Mouse (Mus musculus) forebrain, embryonic 13.5 days (tissue): ENCODE measurements at regions not wholly inside any gene's neighbourhood (a gene's known extent, or its start where the extent isn't known, plus 50 kb on each side); places are given as distances from the start of the nearest gene placed in this dataset.

Experiments
- ATAC-seq: fragments of 200-750 bp; cut with Nextera tagmentation; 2 replicates; pipeline ENCODE4 v1.8.0; 2017
- H3K27ac ChIP-seq: fragments of 300-500 bp; sonication (generic); 2 replicates; pipeline ENCODE4 v1.5.1; 2015; ENCODE audit warnings: inconsistent platforms, mild to moderate bottlenecking, moderate library complexity
- H3K27me3 ChIP-seq: fragments of 300-500 bp; sonication (generic); 2 replicates; pipeline ENCODE4 v1.6.1; 2015; ENCODE audit warnings: mild to moderate bottlenecking, inconsistent platforms
- H3K36me3 ChIP-seq: fragments of 300-500 bp; sonication (generic); 2 replicates; pipeline ENCODE4 v1.6.1; 2015; ENCODE audit warnings: mild to moderate bottlenecking, inconsistent platforms; ENCODE audit not compliant: poor library complexity, severe bottlenecking
- H3K4me1 ChIP-seq: fragments of 300-500 bp; sonication (generic); 2 replicates; pipeline ENCODE4 v1.6.1; 2015; ENCODE audit warnings: inconsistent platforms
- H3K4me2 ChIP-seq: fragments of 300-500 bp; sonication (generic); 2 replicates; pipeline ENCODE4 v1.6.1; 2015; ENCODE audit warnings: inconsistent platforms, mild to moderate bottlenecking, moderate library complexity
- H3K4me3 ChIP-seq: fragments of 300-500 bp; sonication (generic); 2 replicates; pipeline ENCODE4 v1.5.1; 2015; ENCODE audit warnings: mild to moderate bottlenecking, inconsistent platforms
- H3K9ac ChIP-seq: fragments of 300-500 bp; sonication (generic); 2 replicates; pipeline ENCODE4 v1.6.1; 2015; ENCODE audit warnings: mild to moderate bottlenecking, inconsistent platforms
- H3K9me3 ChIP-seq: fragments of 300-500 bp; sonication (generic); replicated peaks from 2 replicates; pipeline ENCODE4 v1.6.1; 2016; ENCODE audit warnings: inconsistent platforms
- WGBS: fragments of 180-500 bp; shearing (Covaris S2); methylation state at CpG from one replicate; pipeline ENCODE4 v1.1.7; 2015; 5-methylcytosine and 5-hydroxymethylcytosine counted together

GRCm38 (mm10) chr8:17687084-17687483, 1291.0 kb downstream of the Defb40 start:
- H3K9me3 ChIP-seq = no peaks in the 10 kb centered on the region
- H3K36me3 ChIP-seq = no peaks in the 10 kb centered on the region
- no peak overlapping the region for H3K4me3 ChIP-seq
- H3K4me2 ChIP-seq = no peak overlapping the region
- H3K27ac ChIP-seq = no peak overlapping the region
- no peak overlapping the region for H3K9ac ChIP-seq
- no peaks in the 10 kb centered on the region for H3K4me1 ChIP-seq
- no peak for ATAC-seq
- H3K27me3 ChIP-seq = no peaks in the 10 kb centered on the region
- WGBS = 89% methylated on average over 3 of the region's 3 CpGs

GRCm38 (mm10) chr8:17664371-17665141, 1313.5 kb downstream of the Defb40 start:
- Histone ChIP-seq H3K4me1 (peaks cover 12% of the 10 kb centered on the region), H3K36me3 (no peaks in the 10 kb centered on the region), H3K27me3 (no peaks in the 10 kb centered on the region), H3K4me2 (no peak overlapping the region), H3K27ac (peak overlapping the region; percentile 67), H3K4me3 (no peak overlapping the region), H3K9ac (no peak overlapping the region), H3K9me3 (no peaks in the 10 kb centered on the region)
- ATAC-seq = peak; percentile 95
- WGBS = 50% methylated on average over 6 of the region's 6 CpGs

GRCm38 (mm10) chr8:17659753-17660361, 1318.2 kb downstream of the Defb40 start:
- H3K4me1 ChIP-seq = peaks cover 9% of the 10 kb centered on the region
- no peaks in the 10 kb centered on the region for H3K9me3 ChIP-seq
- no peak overlapping the region for H3K4me2 ChIP-seq
- H3K27ac ChIP-seq = no peak overlapping the region
- no peaks in the 10 kb centered on the region for H3K27me3 ChIP-seq
- no peaks in the 10 kb centered on the region for H3K36me3 ChIP-seq
- H3K9ac ChIP-seq = no peak overlapping the region
- no peak overlapping the region for H3K4me3 ChIP-seq
- WGBS = 87% methylated on average over 6 of the region's 6 CpGs
- no peak for ATAC-seq

GRCm38 (mm10) chr8:17653786-17654185, 1324.3 kb downstream of the Defb40 start:
- Histone ChIP-seq H3K4me2 (no peak overlapping the region), H3K4me1 (no peaks in the 10 kb centered on the region), H3K4me3 (no peak overlapping the region), H3K27me3 (no peaks in the 10 kb centered on the region), H3K36me3 (no peaks in the 10 kb centered on the region), H3K9ac (no peak overlapping the region), H3K9me3 (no peaks in the 10 kb centered on the region), H3K27ac (no peak overlapping the region)
- WGBS = 5% methylated on average over 2 of the region's 2 CpGs
- no peak for ATAC-seq

- Histone ChIP-seq H3K9ac (no peak overlapping the region), H3K36me3 (no peaks in the 10 kb centered on the region), H3K27ac (no peak overlapping the region), H3K4me2 (no peak overlapping the region), H3K27me3 (no peaks in the 10 kb centered on the region), H3K4me3 (no peak overlapping the region), H3K9me3 (no peaks in the 10 kb centered on the region), H3K4me1 (no peaks in the 10 kb centered on the region)
- ATAC-seq = peak; percentile 77; the same call in 1 of the 2 replicates
Observed at GRCm38 (mm10) chr8:17647559-17647958, 1330.5 kb downstream of the Defb40 start.

GRCm38 (mm10) chr8:17621109-17621508, 1356.9 kb downstream of the Defb40 start:
- Histone ChIP-seq H3K4me1 (peaks cover 4% of the 10 kb centered on the region; the same call in 1 of the 2 replicates), H3K4me2 (no peak overlapping the region), H3K27ac (no peak overlapping the region), H3K4me3 (no peak overlapping the region), H3K36me3 (no peaks in the 10 kb centered on the region), H3K9me3 (no peaks in the 10 kb centered on the region), H3K9ac (no peak overlapping the region), H3K27me3 (no peaks in the 10 kb centered on the region)
- WGBS = 49% methylated on average over 1 of the region's 1 CpGs
- peak; percentile 14; the same call in 1 of the 2 replicates for ATAC-seq

- Histone ChIP-seq H3K4me2 (no peak overlapping the region), H3K27ac (no peak overlapping the region), H3K36me3 (no peaks in the 10 kb centered on the region), H3K9ac (no peak overlapping the region), H3K27me3 (no peaks in the 10 kb centered on the region), H3K4me3 (no peak overlapping the region), H3K4me1 (peaks cover 4% of the 10 kb centered on the region; the same call in 1 of the 2 replicates), H3K9me3 (no peaks in the 10 kb centered on the region)
- peak; percentile 54; the same call in 1 of the 2 replicates for ATAC-seq
Observed at GRCm38 (mm10) chr8:17618846-17619245, 1359.2 kb downstream of the Defb40 start.

- H3K36me3 ChIP-seq = no peaks in the 10 kb centered on the region
- H3K9me3 ChIP-seq = no peaks in the 10 kb centered on the region
- peak; percentile 82 for ATAC-seq
- H3K4me3 ChIP-seq = no peak overlapping the region
- H3K4me2 ChIP-seq = no peak overlapping the region
- no peak overlapping the region for H3K9ac ChIP-seq
- no peaks in the 10 kb centered on the region for H3K27me3 ChIP-seq
- H3K4me1 ChIP-seq = peaks cover 4% of the 10 kb centered on the region; the same call in 1 of the 2 replicates
- 0 out of 2 replicates have a peak overlapping the region, but pooled peaks have one; percentile 26 for H3K27ac ChIP-seq
Observed at GRCm38 (mm10) chr8:17618147-17618546, 1359.9 kb downstream of the Defb40 start.

- ATAC-seq = no peak
- Histone ChIP-seq H3K27me3 (no peaks in the 10 kb centered on the region), H3K4me2 (no peak overlapping the region), H3K9me3 (no peaks in the 10 kb centered on the region), H3K36me3 (no peaks in the 10 kb centered on the region), H3K9ac (no peak overlapping the region), H3K4me3 (no peak overlapping the region), H3K27ac (no peak overlapping the region), H3K4me1 (no peaks in the 10 kb centered on the region)
- 41% methylated on average over 1 of the region's 1 CpGs for WGBS
Observed at GRCm38 (mm10) chr8:17602861-17603260, 1375.2 kb downstream of the Defb40 start.

GRCm38 (mm10) chr8:17598736-17599135, 1379.3 kb downstream of the Defb40 start:
- 94% methylated on average over 4 of the region's 4 CpGs for WGBS

GRCm38 (mm10) chr8:17596559-17596958, 1381.5 kb downstream of the Defb40 start:
- Histone ChIP-seq H3K9me3 (no peaks in the 10 kb centered on the region), H3K36me3 (no peaks in the 10 kb centered on the region), H3K9ac (no peak overlapping the region), H3K27me3 (no peaks in the 10 kb centered on the region), H3K4me2 (no peak overlapping the region), H3K27ac (no peak overlapping the region), H3K4me1 (no peaks in the 10 kb centered on the region), H3K4me3 (no peak overlapping the region)
- no peak for ATAC-seq

More at GRCm38 (mm10) chr8:17598736-17599135, 1379.3 kb downstream of the Defb40 start:
- H3K4me3 ChIP-seq = no peak overlapping the region
- no peaks in the 10 kb centered on the region for H3K4me1 ChIP-seq
- H3K4me2 ChIP-seq = no peak overlapping the region
- no peak for ATAC-seq
- no peaks in the 10 kb centered on the region for H3K27me3 ChIP-seq
- no peak overlapping the region for H3K27ac ChIP-seq
- H3K9ac ChIP-seq = no peak overlapping the region
- no peaks in the 10 kb centered on the region for H3K9me3 ChIP-seq
- no peaks in the 10 kb centered on the region for H3K36me3 ChIP-seq

- Histone ChIP-seq H3K27ac (no peak overlapping the region), H3K9ac (no peak overlapping the region)
- WGBS = 40% methylated on average over 1 of the region's 1 CpGs
Observed at GRCm38 (mm10) chr8:17594607-17595006, 1383.4 kb downstream of the Defb40 start.

More at GRCm38 (mm10) chr8:17594607-17595006, 1383.4 kb downstream of the Defb40 start:
- no peak for ATAC-seq
- Histone ChIP-seq H3K4me1 (no peaks in the 10 kb centered on the region), H3K36me3 (no peaks in the 10 kb centered on the region), H3K4me3 (no peak overlapping the region), H3K27me3 (no peaks in the 10 kb centered on the region), H3K4me2 (no peak overlapping the region), H3K9me3 (no peaks in the 10 kb centered on the region)
